Mouse (Mus musculus): ENCODE results near the gene Mob3c. TPM values are rescaled to one million over a fixed set of nuclear protein-coding genes. Genes with fewer than 3 reads are reported as not detected.

Gene Mob3c
- polyA plus RNA-seq (2012; fragmentation: generic; extraction: Trizol): 1 to 10 TPM in 1 of 2 experiments, under 1 TPM in 1; 0.48 to 5.0 TPM

GRCm38 (mm10) chr4:115827888-115828571 is at the start of gene Mob3c:
Gene Mob3c, plus strand, starts transcription at chr4:115828092.

GRCm38 (mm10) chr4:115780918-115781317 is 47.0 kb upstream of the Mob3c start, which contains the start of gene Tex38:
Gene Tex38, minus strand, starts transcription at chr4:115781018.

GRCm38 (mm10) chr4:115784769-115785510 is 43.0 kb upstream of the Mob3c start, which contains the start of gene Atpaf1:
Gene Atpaf1, plus strand, starts transcription at chr4:115784812.

GRCm38 (mm10) chr4:115838696-115839641 is 11.1 kb downstream of the Mob3c start, which contains the start of gene Mknk1:
Gene Mknk1, plus strand, starts transcription at chr4:115839198.

GRCm38 (mm10) chr4:115884022-115884421 is 56.1 kb downstream of the Mob3c start, which contains the start of gene Kncn:
Gene Kncn, plus strand, starts transcription at chr4:115884400.

Other genes starting within 250 kb of the Mob3c start
- not detected for gene Cyp4a32, start 227.1 kb upstream of the Mob3c start, polyA plus RNA-seq (2012; fragmentation: generic; extraction: Trizol)
- not detected for gene Cyp4b1, start 180.4 kb upstream of the Mob3c start, polyA plus RNA-seq (2012; fragmentation: generic; extraction: Trizol)
- gene Efcab14, start 90.3 kb upstream of the Mob3c start, polyA plus RNA-seq (2012; fragmentation: generic; extraction: Trizol): 1 to 10 TPM in 1 of 2 experiments, under 1 TPM in 1; 0.89 to 9.9 TPM
- gene Tex38, start 47.1 kb upstream of the Mob3c start, polyA plus RNA-seq (2012; fragmentation: generic; extraction: Trizol): under 1 TPM in 1 of 2 experiments, not detected in 1; 0.15 TPM
- 1 to 10 TPM; 1.7 to 7.3 TPM for gene Atpaf1, start 43.3 kb upstream of the Mob3c start, polyA plus RNA-seq (2012; fragmentation: generic; extraction: Trizol)
- gene Mknk1, start 11.1 kb downstream of the Mob3c start, polyA plus RNA-seq (2012; fragmentation: generic; extraction: Trizol): 10 to 100 TPM in 1 of 2 experiments, 1 to 10 TPM in 1; 3.0 to 14.4 TPM
- not detected for gene Kncn, start 56.3 kb downstream of the Mob3c start, polyA plus RNA-seq (2012; fragmentation: generic; extraction: Trizol)
- gene 6430628N08Rik, start 62.6 kb downstream of the Mob3c start, polyA plus RNA-seq (2012; fragmentation: generic; extraction: Trizol): not detected
- gene Dmbx1, start 111.8 kb downstream of the Mob3c start, polyA plus RNA-seq (2012; fragmentation: generic; extraction: Trizol): not detected
- 1 to 10 TPM in 1 of 2 experiments, under 1 TPM in 1; 0.33 to 1.7 TPM for gene Faah, start 189.8 kb downstream of the Mob3c start, polyA plus RNA-seq (2012; fragmentation: generic; extraction: Trizol)
- 1 to 10 TPM; 5.8 to 8.9 TPM for gene Nsun4, start 225.8 kb downstream of the Mob3c start, polyA plus RNA-seq (2012; fragmentation: generic; extraction: Trizol)
- 100 to 1,000 TPM; 350 to 737 TPM for gene Uqcrh, start 247.0 kb downstream of the Mob3c start, polyA plus RNA-seq (2012; fragmentation: generic; extraction: Trizol)
- gene Lrrc41, start 247.2 kb downstream of the Mob3c start, polyA plus RNA-seq (2012; fragmentation: generic; extraction: Trizol): 10 to 100 TPM; 30.5 to 43.4 TPM

Data from C3H10T1/2 (cell line).